ENCODE assay signal across 13 mouse cellular contexts in genomic region chr4:107333514-107333913, GRCm38 (mm10). TPM values are rescaled to one million over a fixed set of nuclear protein-coding genes. Genes with fewer than 3 reads are reported as not detected.
DNase-seq lines count a peak whose midpoint lies in the region; ATAC-seq and TF ChIP-seq lines count a peak whose summit lies in the region.
"Had no signal": no experiment of that assay in that cellular context is flagged by ENCODE, and none has a peak within 500 bp of the region (broad histone marks: within the 10 kb centered on the region; RNA-seq: fewer than 3 reads in every experiment).

No protein-coding gene starts in this region.

- no peak for TF ChIP-seq POLR2A in bone marrow, adult 2 months (IDR thresholded peaks at IDR 0.05; ENCODE audit: borderline replicate concordance, control insufficient read depth, low read depth, low read length)

- no peak for ATAC-seq in lung, postnatal 0 days

- no peak for TF ChIP-seq EP300 in lung, postnatal 0 days (IDR thresholded peaks at IDR 0.05)

- H3K4me3 ChIP-seq in gastrocnemius, adult 2 months = no peak overlapping the region
- H3K4me3 ChIP-seq in lung, postnatal 0 days (ENCODE audit: low read depth, low read length) = no peak overlapping the region
- no peak overlapping the region for H3K4me3 ChIP-seq in bone marrow, adult 2 months (replicated peaks; ENCODE audit: control insufficient read depth, low read depth, low read length)
- H3K4me3 ChIP-seq: heart, embryonic 15.5 days; midbrain, embryonic 10.5 days had no signal

- TF ChIP-seq CTCF in gastrocnemius, adult 2 months (IDR thresholded peaks at IDR 0.05) = peak; percentile 25; the same call in 1 of the 2 replicates
- peak; percentile 33 for TF ChIP-seq CTCF in lung, postnatal 0 days (IDR thresholded peaks at IDR 0.05)
- peak; percentile 44; the same call in 1 of the 2 replicates for TF ChIP-seq CTCF in bone marrow, adult 2 months (IDR thresholded peaks at IDR 0.05; ENCODE audit: control insufficient read depth, insufficient read depth, low read length)

- WGBS in lung, postnatal 0 days = 95% methylated on average over 4 of the region's 4 CpGs
- WGBS in bone marrow, adult 2 months = 89% methylated on average over 4 of the region's 4 CpGs

- H3K4me1 ChIP-seq in lung, postnatal 0 days (ENCODE audit: insufficient read depth, low read depth, low read length) = no peaks in the 10 kb centered on the region
- H3K4me1 ChIP-seq in bone marrow, adult 2 months (ENCODE audit: control insufficient read depth, insufficient read depth, low read length) = no peaks in the 10 kb centered on the region
- H3K4me1 ChIP-seq: heart, embryonic 15.5 days; midbrain, embryonic 10.5 days had no signal

- no peaks in the 10 kb centered on the region for H3K27me3 ChIP-seq in lung, postnatal 0 days (replicated peaks; ENCODE audit: insufficient read depth, low read length)
- H3K27me3 ChIP-seq: CH12.LX; heart, embryonic 15.5 days had no signal

- no peak overlapping the region for H3K9ac ChIP-seq in lung, postnatal 0 days (replicated peaks; ENCODE audit: low read depth)
- H3K9ac ChIP-seq: heart, embryonic 15.5 days had no signal

- intact Hi-C loops in gastrocnemius, adult 2 months (cut with DNase I) = no loop called here

- no peak overlapping the region for H3K4me2 ChIP-seq in lung, postnatal 0 days (replicated peaks; ENCODE audit: low read depth, low read length)
- H3K4me2 ChIP-seq: heart, embryonic 15.5 days had no signal

- no peak for DNase-seq in gastrocnemius, adult 2 months
- DNase-seq in gastrocnemius, postnatal 10 days = no peak
- no peak for DNase-seq in lung, postnatal 0 days (ENCODE audit: low spot score)
- DNase-seq in lung, postnatal 25 days (ENCODE audit: low spot score) = no peak
- peak; percentile 26 to 37 for DNase-seq in thymus, postnatal 36 days
- DNase-seq in ovary, postnatal 14 days (ENCODE audit: low spot score) = no peak
- no peak for DNase-seq in frontal cortex, postnatal 25 days (ENCODE audit: low spot score in 2 of 2)

- H3K27ac ChIP-seq in gastrocnemius, adult 2 months = no peak overlapping the region
- no peak overlapping the region for H3K27ac ChIP-seq in lung, postnatal 0 days (ENCODE audit: low read length)
- H3K27ac ChIP-seq in bone marrow, adult 2 months (ENCODE audit: control insufficient read depth, insufficient read depth, low read depth, low read length, poor library complexity) = no peak overlapping the region
- H3K27ac ChIP-seq: heart, embryonic 15.5 days; midbrain, embryonic 10.5 days had no signal

- no peaks in the 10 kb centered on the region for H3K9me3 ChIP-seq in lung, postnatal 0 days (ENCODE audit: low read length)
- H3K9me3 ChIP-seq: heart, embryonic 15.5 days had no signal

- 0 out of 2 replicates have a peak, but pooled peaks cover 4% of the 10 kb centered on the region for H3K36me3 ChIP-seq in lung, postnatal 0 days (ENCODE audit: insufficient read depth, low read length)

RNA-seq across cellular contexts. Expression of gene Yipf1, which starts 19.4 kb away (rescaled TPM):
- total RNA-seq in gastrocnemius, adult 2 months (2021) = 10 to 100 TPM in 1 of 2 experiments, 1 to 10 TPM in 1; 8.2 to 10.1 TPM
- total RNA-seq in gastrocnemius, postnatal 10 days (2021) = 10 to 100 TPM; 14.8 to 17.8 TPM
- 71.7 and 76.3 TPM in 2 replicates for polyA plus RNA-seq in lung, postnatal 0 days (2015; fragmentation: Nextera tagmentation; extraction: Ambion mirVana)
- 24.4 and 55.6 TPM in 2 replicates for polyA plus RNA-seq in bone marrow, adult 2 months (2011; ENCODE audit: insufficient read depth, insufficient read length, low replicate concordance, missing spikeins)

RNA-seq across cellular contexts. Expression of gene Dio1, which starts 26.5 kb away (rescaled TPM):
- under 1 TPM in 1 of 2 experiments, not detected in 1; 0.22 TPM for total RNA-seq in gastrocnemius, adult 2 months (2021)
- under 1 TPM in 1 of 2 experiments, not detected in 1; 0.33 TPM for total RNA-seq in gastrocnemius, postnatal 10 days (2021)
- 0.33 and 0.82 TPM in 2 replicates for polyA plus RNA-seq in lung, postnatal 0 days (2015; fragmentation: Nextera tagmentation; extraction: Ambion mirVana)
- 0.90 TPM in 1 of 2 replicates, not detected in the other for polyA plus RNA-seq in bone marrow, adult 2 months (2011; ENCODE audit: insufficient read depth, insufficient read length, low replicate concordance, missing spikeins)
- total RNA-seq: layer of hippocampus, adult 8-10 months had no signal
- polyA plus RNA-seq: heart, embryonic 15.5 days; midbrain, embryonic 10.5 days; neural tube, embryonic 11.5 days had no signal

RNA-seq across cellular contexts. Expression of gene Ndc1, which starts 34.1 kb away (rescaled TPM):
- total RNA-seq in gastrocnemius, adult 2 months (2021) = 1 to 10 TPM; 6.0 to 8.4 TPM
- 1 to 10 TPM; 8.0 to 8.4 TPM for total RNA-seq in gastrocnemius, postnatal 10 days (2021)
- polyA plus RNA-seq in lung, postnatal 0 days (2015; fragmentation: Nextera tagmentation; extraction: Ambion mirVana) = 4.6 and 4.7 TPM in 2 replicates
- polyA plus RNA-seq in bone marrow, adult 2 months (2011; ENCODE audit: insufficient read depth, insufficient read length, low replicate concordance, missing spikeins) = 5.0 and 17.2 TPM in 2 replicates

Comparison
In these comparisons a context has a peak if more than half of its experiments do, and no peak if none do; other contexts are left out.
1. DNase-seq: peak in thymus, postnatal 36 days (2 of 2); none in gastrocnemius, adult 2 months (single experiment), gastrocnemius, postnatal 10 days (single experiment), lung, postnatal 0 days (single experiment), lung, postnatal 25 days (single experiment), ovary, postnatal 14 days (single experiment) and frontal cortex, postnatal 25 days (0 of 2).
2. Peak in every context shown above with its lines, with median percentiles within 50 percentile points of each other: CTCF ChIP-seq.